Mouse (Mus musculus) heart, embryonic 13.5 days (tissue): ENCODE data around the gene Olfr667. TPM values are rescaled to one million over a fixed set of nuclear protein-coding genes. Genes with fewer than 3 reads are reported as not detected.
"Not testable (repeated sequence)": the region's sequence is repeated elsewhere in the genome, so short reads cannot be mapped to it uniquely, and the experiment has no call there.

Experiments
- ATAC-seq: fragments of 200-750 bp; cut with Nextera tagmentation; 2 replicates; pipeline ENCODE4 v1.8.0; 2017; ENCODE audit warnings: moderate TSS enrichment; ENCODE audit not compliant: insufficient number of reproducible peaks, low FRiP score, low TSS enrichment; ENCODE audit errors: extremely low read depth
- H3K27ac ChIP-seq: fragments of 300-500 bp; sonication (generic); replicated peaks from 2 replicates; pipeline ENCODE4 v1.5.1; 2015; ENCODE audit warnings: moderate library complexity, mild to moderate bottlenecking, inconsistent platforms
- H3K27me3 ChIP-seq: fragments of 300-500 bp; sonication (generic); replicated peaks from 2 replicates; pipeline ENCODE4 v1.6.1; 2015; ENCODE audit warnings: mild to moderate bottlenecking, inconsistent platforms
- H3K36me3 ChIP-seq: fragments of 300-500 bp; sonication (generic); 2 replicates; pipeline ENCODE4 v1.6.1; 2015; ENCODE audit warnings: mild to moderate bottlenecking, inconsistent platforms
- H3K4me1 ChIP-seq: fragments of 300-500 bp; sonication (generic); 2 replicates; pipeline ENCODE4 v1.6.1; 2015; ENCODE audit warnings: inconsistent platforms
- H3K4me2 ChIP-seq: fragments of 300-500 bp; sonication (generic); 2 replicates; pipeline ENCODE4 v1.6.1; 2015; ENCODE audit warnings: inconsistent platforms, mild to moderate bottlenecking, moderate library complexity
- H3K4me3 ChIP-seq: fragments of 300-500 bp; sonication (generic); 2 replicates; pipeline ENCODE4 v1.5.1; 2015; ENCODE audit warnings: moderate library complexity, mild to moderate bottlenecking, inconsistent platforms
- H3K9ac ChIP-seq: fragments of 300-500 bp; sonication (generic); 2 replicates; pipeline ENCODE4 v1.6.1; 2015; ENCODE audit warnings: inconsistent platforms, mild to moderate bottlenecking, moderate library complexity
- H3K9me3 ChIP-seq: fragments of 300-500 bp; sonication (generic); 2 replicates; pipeline ENCODE4 v1.6.1; 2016; ENCODE audit warnings: inconsistent platforms
- WGBS: fragments of 180-500 bp; shearing (Covaris S2); methylation state at CpG from one replicate; pipeline ENCODE4 v1.1.7; 2015; ENCODE audit warnings: mixed read lengths; 5-methylcytosine and 5-hydroxymethylcytosine counted together
- polyA plus RNA-seq: library from polyadenylated mRNA; unstranded; fragments of >200 nt; fragmentation: Nextera tagmentation; extraction: Ambion mirVana; gene quantifications from 2 replicates; pipeline ENCODE4 v1.2.1, GENCODE M21; 2015

Gene Olfr667
- not detected in 2 replicates for polyA plus RNA-seq

GRCm38 (mm10) chr7:104921382-104921781 lies at the start of gene Olfr667:
Olfr667 (minus strand) TSS chr7:104921482.
- ATAC-seq, result no peak
- Histone ChIP-seq H3K4me2 (no peak within 1 kb of the TSS), H3K4me1 (no peaks in the 10 kb centered on the region), H3K9me3 (no peaks in the 10 kb centered on the region), H3K27me3 (no peaks in the 10 kb centered on the region), H3K9ac (no peak within 1 kb of the TSS), H3K27ac (no peak within 1 kb of the TSS), H3K36me3 (no peaks in the 10 kb centered on the region), H3K4me3 (no peak within 1 kb of the TSS)
- WGBS, result 77% methylated on average over 1 of the region's 1 CpGs

DNA sequence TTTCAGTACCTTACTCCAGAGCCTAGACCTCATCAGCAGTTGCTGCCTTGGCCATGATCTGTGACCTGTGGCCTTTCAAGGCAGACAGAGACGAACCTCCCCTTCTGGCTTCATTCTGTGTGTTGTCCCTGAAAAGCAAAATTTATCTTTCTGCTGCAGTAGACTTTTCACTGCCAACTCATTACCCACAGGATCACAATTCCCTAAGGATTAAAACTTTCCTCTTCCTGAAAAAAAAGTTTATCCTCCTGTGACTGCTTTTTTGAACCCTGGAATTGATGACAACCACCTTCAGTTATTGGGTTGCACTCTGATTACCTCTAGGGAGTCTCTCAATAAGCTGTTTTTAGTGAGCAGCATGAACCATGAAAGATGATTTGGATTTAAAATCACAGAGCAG lies 41.2 kb upstream of the Olfr667 start, which contains the start of gene Olfr670:
Gene Olfr670, minus strand, starts transcription at position 101 of the 400 bp plus-strand sequence.
- Histone ChIP-seq H3K36me3 (no peaks in the 10 kb centered on the region), H3K4me2 (no peak within 1 kb of the TSS), H3K4me1 (no peaks in the 10 kb centered on the region), H3K9me3 (no peaks in the 10 kb centered on the region), H3K4me3 (no peak within 1 kb of the TSS), H3K27me3 (no peaks in the 10 kb centered on the region), H3K27ac (no peak within 1 kb of the TSS), H3K9ac (no peak within 1 kb of the TSS)
- 53% methylated on average over 1 of the region's 1 CpGs for WGBS
- ATAC-seq, result no peak

- not testable (repeated sequence) for H3K4me3 ChIP-seq, H3K27ac ChIP-seq, H3K9ac ChIP-seq, H3K9me3 ChIP-seq, ATAC-seq, H3K4me2 ChIP-seq, H3K27me3 ChIP-seq, H3K4me1 ChIP-seq, H3K36me3 ChIP-seq
- 83% methylated on average over 16 of the region's 16 CpGs for WGBS
Measured at GRCm38 (mm10) chr7:104950234-104950633, 29.0 kb upstream of the Olfr667 start.

DNA sequence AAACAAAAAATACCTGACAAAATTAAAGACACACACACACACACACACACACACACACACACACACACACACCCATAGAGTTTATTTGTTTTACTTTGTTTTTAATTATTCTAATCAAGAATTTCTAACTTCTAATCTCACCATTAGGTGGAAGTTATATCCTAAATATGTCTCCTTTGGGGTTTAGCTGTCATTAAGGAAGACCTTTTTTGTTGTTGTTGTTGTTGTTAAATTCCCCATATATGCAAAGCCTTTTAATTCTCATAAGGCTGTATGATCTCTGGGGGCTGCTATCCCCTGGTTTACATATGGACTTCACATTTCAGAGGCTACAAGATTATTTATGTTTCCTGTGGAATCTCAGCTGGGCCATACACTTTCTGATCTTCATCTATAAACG lies 12.7 kb upstream of the Olfr667 start, which contains the start of gene Olfr669:
Gene Olfr669, plus strand, starts transcription at position 301 of the 400 bp plus-strand sequence.
- 62% methylated on average over 1 of the region's 1 CpGs for WGBS
- ATAC-seq, result no peak

GRCm38 (mm10) chr7:104927957-104928356 lies 6.7 kb upstream of the Olfr667 start, which contains the start of gene Olfr668:
Olfr668 (minus strand) TSS chr7:104928057.
- no peak within 1 kb of the TSS for H3K9ac ChIP-seq
- ATAC-seq, result no peak
- H3K27ac ChIP-seq, result no peak within 1 kb of the TSS
- H3K9me3 ChIP-seq, result no peaks in the 10 kb centered on the region
- no peaks in the 10 kb centered on the region for H3K4me1 ChIP-seq
- H3K36me3 ChIP-seq, result no peaks in the 10 kb centered on the region
- H3K4me3 ChIP-seq, result no peak within 1 kb of the TSS
- no peak within 1 kb of the TSS for H3K4me2 ChIP-seq
- H3K27me3 ChIP-seq, result no peaks in the 10 kb centered on the region
- 71% methylated on average over 1 of the region's 1 CpGs for WGBS

More for the DNA sequence above, 12.7 kb upstream of the Olfr667 start, which contains the start of gene Olfr669:
- H3K36me3 ChIP-seq, result no peaks in the 10 kb centered on the region
- no peaks in the 10 kb centered on the region for H3K9me3 ChIP-seq
- H3K4me2 ChIP-seq, result no peak within 1 kb of the TSS
- no peaks in the 10 kb centered on the region for H3K27me3 ChIP-seq
- no peak within 1 kb of the TSS for H3K27ac ChIP-seq
- H3K9ac ChIP-seq, result no peak within 1 kb of the TSS
- H3K4me1 ChIP-seq, result no peaks in the 10 kb centered on the region
- H3K4me3 ChIP-seq, result no peak within 1 kb of the TSS

GRCm38 (mm10) chr7:104895852-104896251 lies 25.4 kb downstream of the Olfr667 start, which contains the start of gene Olfr666:
Olfr666 (minus strand) TSS chr7:104895952.
- no peaks in the 10 kb centered on the region for H3K36me3 ChIP-seq
- H3K9ac ChIP-seq, result no peak within 1 kb of the TSS
- WGBS, result 70% methylated on average over 2 of the region's 2 CpGs
- no peak within 1 kb of the TSS for H3K4me3 ChIP-seq
- no peak within 1 kb of the TSS for H3K4me2 ChIP-seq
- no peaks in the 10 kb centered on the region for H3K9me3 ChIP-seq
- ATAC-seq, result no peak
- no peak within 1 kb of the TSS for H3K27ac ChIP-seq
- no peaks in the 10 kb centered on the region for H3K4me1 ChIP-seq
- no peaks in the 10 kb centered on the region for H3K27me3 ChIP-seq

DNA sequence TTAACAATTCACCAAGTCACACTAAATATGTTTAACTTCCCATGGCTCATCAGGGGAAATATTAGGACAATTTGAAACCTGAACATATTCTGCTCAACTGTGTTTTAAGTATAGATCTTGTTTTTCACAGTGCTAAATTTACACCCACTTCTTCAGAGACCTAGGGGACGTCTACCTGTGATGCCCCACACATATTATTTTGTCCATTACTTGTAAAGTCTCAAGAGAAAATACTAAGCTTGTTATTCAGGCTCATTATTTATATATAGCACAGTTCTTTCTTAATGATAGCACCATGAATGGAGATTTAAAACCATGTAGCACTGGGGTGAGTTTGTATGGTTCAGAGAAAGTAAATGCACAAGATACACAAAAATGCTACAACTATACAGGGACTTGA lies 43.6 kb downstream of the Olfr667 start, which contains the start of gene Olfr665:
Gene Olfr665, plus strand, starts transcription at position 301 of the 400 bp plus-strand sequence.
- Histone ChIP-seq H3K27ac (no peak within 1 kb of the TSS), H3K36me3 (no peaks in the 10 kb centered on the region), H3K9me3 (no peaks in the 10 kb centered on the region), H3K4me1 (no peaks in the 10 kb centered on the region), H3K27me3 (no peaks in the 10 kb centered on the region), H3K9ac (no peak within 1 kb of the TSS), H3K4me3 (no peak within 1 kb of the TSS), H3K4me2 (no peak within 1 kb of the TSS)
- no peak for ATAC-seq
- WGBS, result 39% methylated on average over 1 of the region's 1 CpGs

Other genes with a start within 250 kb of the Olfr667 start
- not detected in 2 replicates for gene Olfr661, start 235.0 kb downstream of the Olfr667 start, polyA plus RNA-seq
- not detected in 2 replicates for gene Usp17le, start 144.0 kb downstream of the Olfr667 start, polyA plus RNA-seq
- not detected in 2 replicates for gene Usp17lb, start 78.9 kb downstream of the Olfr667 start, polyA plus RNA-seq
- not detected in 2 replicates for gene Usp17la, start 64.5 kb downstream of the Olfr667 start, polyA plus RNA-seq
- gene Olfr665, start 43.5 kb downstream of the Olfr667 start, polyA plus RNA-seq, result not detected in 2 replicates
- gene Olfr666, start 25.5 kb downstream of the Olfr667 start, polyA plus RNA-seq, result not detected in 2 replicates
- not detected in 2 replicates for gene Olfr668, start 6.6 kb upstream of the Olfr667 start, polyA plus RNA-seq
- not detected in 2 replicates for gene Olfr669, start 12.8 kb upstream of the Olfr667 start, polyA plus RNA-seq
- gene Olfr670, start 41.1 kb upstream of the Olfr667 start, polyA plus RNA-seq, result not detected in 2 replicates
- gene Olfr671, start 57.6 kb upstream of the Olfr667 start, polyA plus RNA-seq, result not detected in 2 replicates
- not detected in 2 replicates for gene Olfr672, start 80.5 kb upstream of the Olfr667 start, polyA plus RNA-seq
- not detected in 2 replicates for gene Olfr675, start 107.0 kb upstream of the Olfr667 start, polyA plus RNA-seq
- gene Olfr676, start 111.2 kb upstream of the Olfr667 start, polyA plus RNA-seq, result not detected in 2 replicates
- gene Olfr677, start 129.9 kb upstream of the Olfr667 start, polyA plus RNA-seq, result not detected in 2 replicates
- gene Olfr678, start 143.0 kb upstream of the Olfr667 start, polyA plus RNA-seq, result not detected in 2 replicates
- not detected in 2 replicates for gene Olfr679, start 159.7 kb upstream of the Olfr667 start, polyA plus RNA-seq
- gene Olfr680-ps1, start 171.3 kb upstream of the Olfr667 start, polyA plus RNA-seq, result not detected in 2 replicates
- gene Olfr681, start 195.4 kb upstream of the Olfr667 start, polyA plus RNA-seq, result not detected in 2 replicates
- not detected in 2 replicates for gene Olfr683, start 225.5 kb upstream of the Olfr667 start, polyA plus RNA-seq
- not detected in 2 replicates for gene Olfr684, start 242.2 kb upstream of the Olfr667 start, polyA plus RNA-seq